Mouse (Mus musculus) thymus, adult 2 months (tissue): Measurements from ENCODE around the gene Ptcd2. TPM values are rescaled to one million over a fixed set of nuclear protein-coding genes. Genes with fewer than 3 reads are reported as not detected.

Experiments used
- DNase-seq: peaks from one replicate; pipeline ENCODE4 v3.0.0; 2021
- H3K27ac ChIP-seq: fragments of 200-500 bp; 2 replicates; pipeline ENCODE4 v1.5.1; 2012; ENCODE audit warnings: low read length, control low read depth; ENCODE audit not compliant: control insufficient read depth, insufficient read depth
- H3K27me3 ChIP-seq: fragments of 200-500 bp; 2 replicates; pipeline ENCODE4 v1.6.1; 2012; ENCODE audit warnings: mild to moderate bottlenecking, low read length, moderate library complexity, mixed read lengths; ENCODE audit not compliant: control insufficient read depth, insufficient read depth
- H3K36me3 ChIP-seq: fragments of 200-500 bp; 2 replicates; pipeline ENCODE4 v1.6.1; 2012; ENCODE audit warnings: mild to moderate bottlenecking, low read length, moderate library complexity; ENCODE audit not compliant: control insufficient read depth, insufficient read depth
- H3K4me1 ChIP-seq: fragments of 200-500 bp; replicated peaks from 2 replicates; pipeline ENCODE4 v1.6.1; 2012; ENCODE audit warnings: low read length; ENCODE audit not compliant: control insufficient read depth, insufficient read depth
- H3K4me3 ChIP-seq: fragments of 200-500 bp; 2 replicates; pipeline ENCODE4 v1.5.1; 2012; ENCODE audit warnings: mild to moderate bottlenecking, low read length, control low read depth, moderate library complexity; ENCODE audit not compliant: control insufficient read depth, insufficient read depth
- CTCF ChIP-seq: fragments of 200-500 bp; IDR thresholded peaks from 2 replicates; pipeline ENCODE4 v1.5.1; 2012; ENCODE audit warnings: mild to moderate bottlenecking, control low read depth, low read length, moderate library complexity, borderline replicate concordance; ENCODE audit not compliant: control insufficient read depth, poor library complexity, insufficient read depth; ENCODE audit errors: extremely low read depth
- POLR2A ChIP-seq: fragments of 200-500 bp; IDR thresholded peaks from 2 replicates; pipeline ENCODE4 v1.6.1; 2012; ENCODE audit warnings: mild to moderate bottlenecking, low read length, control low read depth, moderate library complexity; ENCODE audit not compliant: control insufficient read depth, poor library complexity, insufficient read depth; ENCODE audit errors: extremely low read depth
- WGBS: fragments of 180-500 bp; shearing (Covaris S2); methylation state at CpG from one replicate; pipeline ENCODE4 v1.1.7; 2018; 5-methylcytosine and 5-hydroxymethylcytosine counted together
- polyA plus RNA-seq: library from polyadenylated mRNA; depleted of rRNA; stranded (reverse); fragments of >200 nt; gene quantifications from 2 replicates; pipeline ENCODE4 v1.2.3, GENCODE M21; 2012

Ptcd2 gene
- polyA plus RNA-seq, 1 experiment: 20.6 TPM

- H3K27ac ChIP-seq: no peak overlapping the region
- no peak for DNase-seq
- WGBS: 97% methylated on average over 7 of the region's 7 CpGs
- no peaks in the 10 kb centered on the region; the same call in 1 of the 2 replicates for H3K27me3 ChIP-seq
- TF ChIP-seq CTCF (no peak), POLR2A (no peak)
- peaks cover 26% of the 10 kb centered on the region for H3K36me3 ChIP-seq
- no peak overlapping the region for H3K4me3 ChIP-seq
- H3K4me1 ChIP-seq: no peaks in the 10 kb centered on the region
Measured at GRCm38 (mm10) chr13:99320453-99320852, 24.1 kb downstream of the Ptcd2 start.

GRCm38 (mm10) chr13:99317058-99317457 is 27.4 kb downstream of the Ptcd2 start:
- Histone ChIP-seq H3K4me3 (no peak overlapping the region), H3K4me1 (no peaks in the 10 kb centered on the region; the same call in 1 of the 2 replicates), H3K27me3 (no peaks in the 10 kb centered on the region; the same call in 1 of the 2 replicates), H3K36me3 (peaks cover 15% of the 10 kb centered on the region), H3K27ac (no peak overlapping the region)
- TF ChIP-seq POLR2A: no peak
- TF ChIP-seq CTCF: no peak
- peak; percentile 7 for DNase-seq
- whole genome bisulfite sequencing: 66% methylated on average over 4 of the region's 4 CpGs

GRCm38 (mm10) chr13:99316366-99316765 is 28.1 kb downstream of the Ptcd2 start:
- Histone ChIP-seq H3K27ac (no peak overlapping the region), H3K36me3 (peaks cover 15% of the 10 kb centered on the region), H3K4me1 (no peaks in the 10 kb centered on the region; the same call in 1 of the 2 replicates), H3K4me3 (no peak overlapping the region), H3K27me3 (no peaks in the 10 kb centered on the region; the same call in 1 of the 2 replicates)
- TF ChIP-seq CTCF (no peak), POLR2A (no peak)
- WGBS: 91% methylated on average over 6 of the region's 6 CpGs
- DNase-seq: no peak

- DNase-seq: no peak
- WGBS: 38% methylated on average over 15 of the region's 15 CpGs
- Histone ChIP-seq H3K4me1 (no peaks in the 10 kb centered on the region; the same call in 1 of the 2 replicates), H3K4me3 (no peak overlapping the region), H3K27ac (no peak overlapping the region), H3K36me3 (peaks cover 11% of the 10 kb centered on the region), H3K27me3 (no peaks in the 10 kb centered on the region; the same call in 1 of the 2 replicates)
- TF ChIP-seq CTCF: no peak
- no peak for TF ChIP-seq POLR2A
Measured at GRCm38 (mm10) chr13:99314657-99315181, 29.8 kb downstream of the Ptcd2 start.

- Histone ChIP-seq H3K36me3 (peaks cover 5% of the 10 kb centered on the region), H3K4me3 (no peak overlapping the region), H3K27me3 (no peaks in the 10 kb centered on the region; the same call in 1 of the 2 replicates), H3K4me1 (no peaks in the 10 kb centered on the region; the same call in 1 of the 2 replicates), H3K27ac (no peak overlapping the region)
- no peak for DNase-seq
- WGBS: 72% methylated on average over 5 of the region's 5 CpGs
- TF ChIP-seq POLR2A: no peak
- TF ChIP-seq CTCF: no peak
Measured at GRCm38 (mm10) chr13:99314098-99314497, 30.4 kb downstream of the Ptcd2 start.

- WGBS: 87% methylated on average over 8 of the region's 8 CpGs
- H3K27me3 ChIP-seq: no peaks in the 10 kb centered on the region
- H3K4me1 ChIP-seq: no peaks in the 10 kb centered on the region; the same call in 1 of the 2 replicates
- H3K27ac ChIP-seq: no peak overlapping the region
- H3K36me3 ChIP-seq: no peaks in the 10 kb centered on the region
- no peak for TF ChIP-seq CTCF
- TF ChIP-seq POLR2A: no peak
- H3K4me3 ChIP-seq: no peak overlapping the region
- no peak for DNase-seq
Measured at GRCm38 (mm10) chr13:99308393-99308792, 36.1 kb downstream of the Ptcd2 start.

GRCm38 (mm10) chr13:99307930-99308359 is 36.6 kb downstream of the Ptcd2 start:
- Histone ChIP-seq H3K4me3 (no peak overlapping the region), H3K4me1 (no peaks in the 10 kb centered on the region; the same call in 1 of the 2 replicates), H3K27me3 (no peaks in the 10 kb centered on the region), H3K27ac (no peak overlapping the region), H3K36me3 (no peaks in the 10 kb centered on the region)
- no peak for DNase-seq
- TF ChIP-seq CTCF (no peak), POLR2A (no peak)
- WGBS: 79% methylated on average over 5 of the region's 5 CpGs
